Mouse (Mus musculus) lung, embryonic 16.5 days (tissue): ENCODE measurements at regions not wholly inside any gene's neighbourhood (a gene's known extent, or its start where the extent isn't known, plus 50 kb on each side); places are given as distances from the start of the nearest gene placed in this dataset.
"Not testable (repeated sequence)": the region's sequence is repeated elsewhere in the genome, so short reads cannot be mapped to it uniquely, and the experiment has no call there.

ENCODE experiments used
- ATAC-seq: fragments of 200-750 bp; cut with Nextera tagmentation; 2 replicates; pipeline ENCODE4 v1.8.0; 2017; ENCODE audit warnings: low read depth, mild to moderate bottlenecking, moderate library complexity
- H3K27ac ChIP-seq: fragments of 300-500 bp; sonication (generic); 2 replicates; pipeline ENCODE4 v1.5.1; 2014; ENCODE audit warnings: mild to moderate bottlenecking, control low read depth, low read length
- H3K27me3 ChIP-seq: fragments of 300-500 bp; sonication (generic); 2 replicates; pipeline ENCODE4 v1.6.1; 2014; ENCODE audit warnings: low read depth, low read length, mixed read lengths; ENCODE audit not compliant: control insufficient read depth, insufficient read depth
- H3K36me3 ChIP-seq: fragments of 300-500 bp; sonication (generic); 2 replicates; pipeline ENCODE4 v1.6.1; 2014; ENCODE audit warnings: low read length; ENCODE audit not compliant: control insufficient read depth, insufficient read depth
- H3K4me1 ChIP-seq: fragments of 300-500 bp; sonication (generic); replicated peaks from 2 replicates; pipeline ENCODE4 v1.6.1; 2014; ENCODE audit warnings: low read length, mixed read lengths; ENCODE audit not compliant: control insufficient read depth, insufficient read depth
- H3K4me2 ChIP-seq: fragments of 300-500 bp; sonication (generic); 2 replicates; pipeline ENCODE4 v1.6.1; 2014; ENCODE audit warnings: low read depth, low read length, control low read depth
- H3K4me3 ChIP-seq: fragments of 300-500 bp; sonication (generic); 2 replicates; pipeline ENCODE4 v1.5.1; 2014; ENCODE audit warnings: mild to moderate bottlenecking, low read length, control low read depth
- H3K9ac ChIP-seq: fragments of 300-500 bp; sonication (generic); 2 replicates; pipeline ENCODE4 v1.6.1; 2014; ENCODE audit warnings: low read length, control low read depth
- H3K9me3 ChIP-seq: fragments of 300-500 bp; sonication (generic); 2 replicates; pipeline ENCODE4 v1.6.1; 2016; ENCODE audit warnings: low read length; ENCODE audit not compliant: control insufficient read depth
- WGBS: fragments of 180-500 bp; shearing (Covaris S2); extraction: QIAGEN DNeasy Blood & Tissue Kit; methylation state at CpG from one replicate; pipeline ENCODE4 v1.1.7; 2014; 5-methylcytosine and 5-hydroxymethylcytosine counted together

GRCm38 (mm10) chr12:45467058-45467457, 392.5 kb upstream of the Stxbp6 start:
- Histone ChIP-seq H3K9me3 (no peaks in the 10 kb centered on the region), H3K4me3 (no peak overlapping the region), H3K27me3 (no peaks in the 10 kb centered on the region), H3K9ac (no peak overlapping the region), H3K27ac (no peak overlapping the region), H3K36me3 (no peaks in the 10 kb centered on the region), H3K4me1 (no peaks in the 10 kb centered on the region), H3K4me2 (no peak overlapping the region)
- 31% methylated on average over 2 of the region's 2 CpGs for WGBS
- ATAC-seq = no peak

GRCm38 (mm10) chr12:45466066-45466465, 391.6 kb upstream of the Stxbp6 start:
- Histone ChIP-seq H3K27me3 (no peaks in the 10 kb centered on the region), H3K9ac (no peak overlapping the region), H3K36me3 (no peaks in the 10 kb centered on the region), H3K4me1 (no peaks in the 10 kb centered on the region), H3K4me3 (no peak overlapping the region), H3K4me2 (no peak overlapping the region), H3K9me3 (no peaks in the 10 kb centered on the region), H3K27ac (no peak overlapping the region)
- 65% methylated on average over 3 of the region's 3 CpGs for WGBS
- no peak for ATAC-seq

GRCm38 (mm10) chr12:45464952-45465351, 390.4 kb upstream of the Stxbp6 start:
- H3K9ac ChIP-seq = no peak overlapping the region
- no peaks in the 10 kb centered on the region for H3K4me1 ChIP-seq
- H3K27ac ChIP-seq = no peak overlapping the region
- H3K36me3 ChIP-seq = no peaks in the 10 kb centered on the region
- WGBS = 64% methylated on average over 2 of the region's 2 CpGs
- H3K4me3 ChIP-seq = no peak overlapping the region
- no peak for ATAC-seq
- no peaks in the 10 kb centered on the region for H3K27me3 ChIP-seq
- H3K4me2 ChIP-seq = no peak overlapping the region
- H3K9me3 ChIP-seq = no peaks in the 10 kb centered on the region

GRCm38 (mm10) chr12:45458746-45459145, 384.2 kb upstream of the Stxbp6 start:
- not testable (repeated sequence) for H3K4me1 ChIP-seq, H3K4me2 ChIP-seq, H3K4me3 ChIP-seq, ATAC-seq, H3K36me3 ChIP-seq, H3K9me3 ChIP-seq, H3K27ac ChIP-seq, H3K9ac ChIP-seq, H3K27me3 ChIP-seq
- WGBS = 79% methylated on average over 8 of the region's 8 CpGs

GRCm38 (mm10) chr12:45443512-45444190, 369.1 kb upstream of the Stxbp6 start:
- 54% methylated on average over 8 of the region's 8 CpGs for WGBS

DNA sequence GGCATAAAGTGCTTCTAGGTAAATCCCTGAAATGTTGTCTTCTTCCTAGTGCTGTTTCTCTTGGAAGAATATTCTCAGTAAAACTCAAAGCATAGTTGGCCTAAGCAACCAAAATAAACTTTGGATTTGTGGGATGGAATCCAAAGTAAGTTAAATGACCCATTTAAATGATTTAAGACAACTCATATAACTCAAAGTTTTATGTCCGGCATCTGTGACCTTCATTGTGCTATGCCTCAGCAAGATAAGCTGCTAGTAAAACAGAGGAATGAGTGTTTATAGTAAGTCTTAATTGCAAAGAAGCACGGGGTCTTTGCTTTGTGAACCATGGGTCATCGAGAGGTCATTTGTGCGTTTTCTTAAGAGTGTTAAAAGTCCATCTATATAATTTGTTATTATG, 368.0 kb upstream of the Stxbp6 start:
- H3K27ac ChIP-seq = no peak overlapping the region
- H3K4me3 ChIP-seq = no peak overlapping the region
- no peak overlapping the region for H3K9ac ChIP-seq
- no peaks in the 10 kb centered on the region for H3K36me3 ChIP-seq
- no peaks in the 10 kb centered on the region for H3K27me3 ChIP-seq
- no peak overlapping the region for H3K4me2 ChIP-seq
- H3K9me3 ChIP-seq = no peaks in the 10 kb centered on the region
- H3K4me1 ChIP-seq = no peaks in the 10 kb centered on the region
- 32% methylated on average over 4 of the region's 4 CpGs for WGBS
- no peak for ATAC-seq

More at GRCm38 (mm10) chr12:45443512-45444190, 369.1 kb upstream of the Stxbp6 start:
- Histone ChIP-seq H3K4me3 (no peak overlapping the region), H3K36me3 (no peaks in the 10 kb centered on the region), H3K4me2 (no peak overlapping the region), H3K27ac (no peak overlapping the region), H3K27me3 (no peaks in the 10 kb centered on the region), H3K9me3 (no peaks in the 10 kb centered on the region), H3K9ac (no peak overlapping the region), H3K4me1 (no peaks in the 10 kb centered on the region)
- no peak for ATAC-seq

DNA sequence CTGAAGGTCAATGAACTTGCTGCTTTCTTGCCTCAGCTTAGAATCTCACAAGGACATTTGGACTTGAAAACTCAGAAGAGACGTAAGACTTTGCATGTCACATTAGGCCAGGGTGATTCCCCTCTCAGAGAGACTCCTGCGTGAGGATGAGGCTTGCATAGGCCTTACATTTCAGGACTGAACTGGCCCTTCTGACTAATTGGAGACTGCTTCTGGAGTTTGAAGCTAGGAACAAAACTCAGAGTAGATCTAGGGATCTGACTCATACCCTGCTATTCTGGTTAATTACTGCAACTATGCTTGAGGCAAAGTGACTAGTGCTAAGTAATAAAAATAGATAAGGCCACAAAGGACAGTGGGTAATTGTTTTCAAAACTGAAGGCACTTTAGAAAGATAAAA, 365.2 kb upstream of the Stxbp6 start:
- H3K27ac ChIP-seq = no peak overlapping the region
- no peak overlapping the region for H3K4me2 ChIP-seq
- no peaks in the 10 kb centered on the region for H3K36me3 ChIP-seq
- no peak overlapping the region for H3K9ac ChIP-seq
- no peaks in the 10 kb centered on the region for H3K4me1 ChIP-seq
- H3K27me3 ChIP-seq = no peaks in the 10 kb centered on the region
- no peaks in the 10 kb centered on the region for H3K9me3 ChIP-seq
- H3K4me3 ChIP-seq = no peak overlapping the region
- no peak for ATAC-seq
- WGBS = 87% methylated on average over 2 of the region's 2 CpGs

- no peaks in the 10 kb centered on the region for H3K9me3 ChIP-seq
- no peaks in the 10 kb centered on the region for H3K27me3 ChIP-seq
- no peaks in the 10 kb centered on the region for H3K4me1 ChIP-seq
- no peak overlapping the region for H3K4me2 ChIP-seq
- ATAC-seq = no peak
- no peak overlapping the region for H3K4me3 ChIP-seq
- H3K9ac ChIP-seq = no peak overlapping the region
- H3K27ac ChIP-seq = no peak overlapping the region
- no peaks in the 10 kb centered on the region for H3K36me3 ChIP-seq
Measured at GRCm38 (mm10) chr12:45437271-45437670, 362.8 kb upstream of the Stxbp6 start.

GRCm38 (mm10) chr12:45399436-45399835, 324.9 kb upstream of the Stxbp6 start:
- Histone ChIP-seq H3K27ac (no peak overlapping the region), H3K9me3 (no peaks in the 10 kb centered on the region), H3K4me2 (no peak overlapping the region), H3K4me3 (no peak overlapping the region), H3K4me1 (no peaks in the 10 kb centered on the region), H3K9ac (no peak overlapping the region), H3K27me3 (no peaks in the 10 kb centered on the region), H3K36me3 (no peaks in the 10 kb centered on the region)
- ATAC-seq = no peak
- WGBS = 48% methylated on average over 2 of the region's 2 CpGs

DNA sequence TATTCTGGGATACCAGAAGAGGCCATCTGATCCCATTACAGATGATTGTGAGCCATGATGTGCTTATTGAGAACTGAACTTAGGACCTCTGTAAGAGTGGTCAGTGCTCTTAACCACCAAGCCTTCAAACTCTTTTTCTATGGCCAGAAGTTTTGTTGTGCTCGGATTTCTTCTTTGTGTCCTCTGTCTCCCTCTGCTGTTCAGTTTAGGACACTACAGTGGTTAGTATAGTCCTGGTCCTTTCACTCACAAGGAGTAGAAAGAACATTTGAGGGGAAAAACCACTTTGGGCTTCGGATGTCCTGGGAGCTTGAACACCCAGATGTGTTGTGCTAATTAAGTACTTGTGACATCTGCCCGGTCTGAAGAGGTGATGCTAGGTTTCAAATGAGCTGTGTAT, 310.4 kb upstream of the Stxbp6 start:
- H3K4me2 ChIP-seq = no peak overlapping the region
- no peaks in the 10 kb centered on the region for H3K36me3 ChIP-seq
- no peak overlapping the region for H3K27ac ChIP-seq
- no peaks in the 10 kb centered on the region for H3K27me3 ChIP-seq
- 62% methylated on average over 3 of the region's 3 CpGs for WGBS
- H3K9me3 ChIP-seq = peaks cover 4% of the 10 kb centered on the region; the same call in 1 of the 2 replicates
- no peak overlapping the region for H3K9ac ChIP-seq
- no peak for ATAC-seq
- H3K4me3 ChIP-seq = no peak overlapping the region
- H3K4me1 ChIP-seq = no peaks in the 10 kb centered on the region
